Mouse (Mus musculus) liver, postnatal 0 days (tissue): ENCODE results near the gene Cyth3. TPM values are rescaled to one million over a fixed set of nuclear protein-coding genes. Genes with fewer than 3 reads are reported as not detected.

Experiments used
- ATAC-seq: fragments of 200-750 bp; cut with Nextera tagmentation; 2 replicates; pipeline ENCODE4 v1.8.0; 2017; ENCODE audit warnings: mild to moderate bottlenecking, moderate library complexity
- DNase-seq: peaks from one replicate; pipeline ENCODE4 v3.0.0-alpha.2; 2016
- H3K27ac ChIP-seq: fragments of 300-500 bp; sonication (generic); 2 replicates; pipeline ENCODE4 v1.5.1; 2014; ENCODE audit warnings: antibody characterized with exemption, moderate library complexity, mild to moderate bottlenecking, low read depth
- H3K27me3 ChIP-seq: fragments of 300-500 bp; sonication (generic); 2 replicates; pipeline ENCODE4 v1.6.1; 2014; ENCODE audit warnings: low read length, control low read depth, mixed read lengths; ENCODE audit not compliant: insufficient read depth
- H3K36me3 ChIP-seq: fragments of 300-500 bp; sonication (generic); replicated peaks from 2 replicates; pipeline ENCODE4 v1.6.1; 2014; ENCODE audit warnings: mild to moderate bottlenecking, control low read depth, low read length, moderate library complexity, mixed read lengths; ENCODE audit not compliant: insufficient read depth
- H3K4me1 ChIP-seq: fragments of 300-500 bp; sonication (generic); 2 replicates; pipeline ENCODE4 v1.6.1; 2014; ENCODE audit warnings: antibody characterized with exemption, mild to moderate bottlenecking, control low read depth; ENCODE audit not compliant: insufficient read depth
- H3K4me2 ChIP-seq: fragments of 300-500 bp; sonication (generic); 2 replicates; pipeline ENCODE4 v1.6.1; 2014; ENCODE audit warnings: low read depth, mild to moderate bottlenecking, low read length, moderate library complexity, mixed read lengths
- H3K4me3 ChIP-seq: fragments of 300-500 bp; sonication (generic); 2 replicates; pipeline ENCODE4 v1.5.1; 2014; ENCODE audit warnings: low read depth, low read length
- H3K9ac ChIP-seq: fragments of 300-500 bp; sonication (generic); replicated peaks from 2 replicates; pipeline ENCODE4 v1.6.1; 2014; ENCODE audit warnings: mild to moderate bottlenecking, moderate library complexity
- H3K9me3 ChIP-seq: fragments of 300-500 bp; sonication (generic); 2 replicates; pipeline ENCODE4 v1.6.1; 2016; ENCODE audit warnings: mild to moderate bottlenecking, control low read depth, low read length, mixed read lengths
- CTCF ChIP-seq: sonication (generic); IDR thresholded peaks from 2 replicates; pipeline ENCODE4 v1.5.1; 2016; ENCODE audit warnings: antibody characterized with exemption, low read depth
- EP300 ChIP-seq: IDR thresholded peaks from 2 replicates; pipeline ENCODE4 v1.6.1; 2016; ENCODE audit warnings: antibody characterized with exemption, low read depth, mild to moderate bottlenecking
- WGBS: fragments of 180-500 bp; shearing (Covaris S2); extraction: QIAGEN DNeasy Blood & Tissue Kit; methylation state at CpG from one replicate; pipeline ENCODE4 v1.1.7; 2014; ENCODE audit not compliant: insufficient replicate concordance; 5-methylcytosine and 5-hydroxymethylcytosine counted together
- polyA plus RNA-seq: library from polyadenylated mRNA; unstranded; fragments of >200 nt; fragmentation: Nextera tagmentation; extraction: Ambion mirVana; gene quantifications from 2 replicates; pipeline ENCODE4 v1.2.1, GENCODE M21; 2015

Gene Cyth3
- polyA plus RNA-seq, 1 experiment from 2014 or later: 15.3 TPM

DNA sequence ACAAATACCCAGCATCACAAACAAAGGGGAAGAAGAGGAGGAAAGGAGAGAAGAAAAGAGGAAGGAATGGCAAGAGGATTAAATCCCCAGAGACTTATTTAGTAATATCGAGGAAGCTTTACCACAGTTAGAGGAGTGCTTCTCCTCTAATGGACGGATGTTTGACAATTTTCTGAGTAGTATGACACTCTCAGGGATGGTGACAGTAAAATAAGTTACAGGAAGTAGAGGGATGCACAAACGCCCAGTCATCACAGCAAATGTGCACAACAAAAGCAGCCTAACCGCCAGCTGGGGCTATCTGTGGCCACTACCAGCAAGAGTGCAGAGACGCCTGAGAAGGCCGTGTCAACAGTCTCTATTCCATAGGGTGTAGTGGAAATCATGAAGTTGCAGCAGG, 57.4 kb downstream of the Cyth3 start:
- WGBS: 50% methylated on average over 6 of the region's 6 CpGs
- Histone ChIP-seq H3K4me2 (no peak overlapping the region), H3K9ac (no peak overlapping the region), H3K27ac (no peak overlapping the region), H3K27me3 (no peaks in the 10 kb centered on the region), H3K4me1 (peaks cover 26% of the 10 kb centered on the region), H3K36me3 (no peaks in the 10 kb centered on the region), H3K4me3 (no peak overlapping the region), H3K9me3 (no peaks in the 10 kb centered on the region)
- DNase-seq: no peak
- TF ChIP-seq CTCF: no peak
- TF ChIP-seq EP300: no peak
- no peak for ATAC-seq

DNA sequence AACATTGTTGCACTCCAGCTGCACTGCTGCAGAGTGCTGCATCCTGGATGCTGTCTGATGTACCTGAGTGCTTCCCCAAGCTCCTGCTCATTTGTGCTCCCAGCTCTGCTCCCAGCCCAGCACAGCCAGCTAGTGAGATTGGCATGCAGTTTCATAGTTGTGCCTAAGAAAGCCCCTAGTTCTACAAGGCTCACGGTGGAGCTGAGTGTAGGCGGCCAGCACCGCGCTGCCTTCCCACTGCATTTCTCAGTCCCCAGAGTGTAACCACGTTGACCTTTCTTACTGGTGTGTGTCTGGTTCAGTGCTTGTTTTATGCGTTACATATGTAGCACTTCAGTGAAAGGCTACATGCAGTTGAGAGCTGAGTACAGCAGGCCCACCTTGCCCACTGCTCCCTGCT, 61.4 kb downstream of the Cyth3 start:
- no peaks in the 10 kb centered on the region for H3K27me3 ChIP-seq
- no peak overlapping the region for H3K4me3 ChIP-seq
- no peak overlapping the region for H3K27ac ChIP-seq
- H3K9ac ChIP-seq: no peak overlapping the region
- no peak for ATAC-seq
- TF ChIP-seq EP300: no peak
- no peak for TF ChIP-seq CTCF
- H3K4me2 ChIP-seq: no peak overlapping the region
- no peaks in the 10 kb centered on the region for H3K9me3 ChIP-seq
- no peak for DNase-seq
- H3K36me3 ChIP-seq: peaks cover 15% of the 10 kb centered on the region
- 80% methylated on average over 6 of the region's 6 CpGs for WGBS
- H3K4me1 ChIP-seq: peaks cover 4% of the 10 kb centered on the region; the same call in 1 of the 2 replicates

DNA sequence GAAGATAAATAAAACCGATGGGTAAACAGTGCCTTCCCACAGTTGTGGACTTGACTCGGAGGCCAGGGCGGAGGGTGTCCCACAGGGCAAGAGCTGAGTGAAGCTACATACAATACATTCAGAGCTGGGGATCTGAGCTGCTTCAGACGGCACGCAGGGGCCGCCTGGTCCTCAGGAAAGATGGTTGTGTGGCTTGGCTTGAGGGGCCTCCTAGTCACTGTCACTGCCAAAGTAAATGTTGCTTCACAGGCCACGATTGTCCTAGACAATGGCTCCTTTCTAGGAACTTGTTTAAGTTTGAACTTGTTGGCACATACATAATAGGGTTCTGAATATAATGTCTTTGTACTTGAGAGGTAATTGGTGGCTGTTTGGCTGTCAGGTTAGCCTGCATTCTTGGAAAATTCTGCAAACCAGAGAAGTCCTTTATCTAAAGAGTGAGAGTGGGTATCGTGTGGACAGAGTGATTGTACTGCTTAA, 62.7 kb downstream of the Cyth3 start:
- H3K4me3 ChIP-seq: no peak overlapping the region
- no peak overlapping the region for H3K9ac ChIP-seq
- 75% methylated on average over 8 of the region's 8 CpGs for WGBS
- DNase-seq (no peak), ATAC-seq (no peak)
- H3K4me2 ChIP-seq: no peak overlapping the region
- peaks cover 18% of the 10 kb centered on the region for H3K36me3 ChIP-seq
- no peak for TF ChIP-seq CTCF
- TF ChIP-seq EP300: no peak
- H3K4me1 ChIP-seq: 0 out of 2 replicates have a peak, but pooled peaks cover 2% of the 10 kb centered on the region
- H3K9me3 ChIP-seq: no peaks in the 10 kb centered on the region
- H3K27me3 ChIP-seq: no peaks in the 10 kb centered on the region
- H3K27ac ChIP-seq: no peak overlapping the region

DNA sequence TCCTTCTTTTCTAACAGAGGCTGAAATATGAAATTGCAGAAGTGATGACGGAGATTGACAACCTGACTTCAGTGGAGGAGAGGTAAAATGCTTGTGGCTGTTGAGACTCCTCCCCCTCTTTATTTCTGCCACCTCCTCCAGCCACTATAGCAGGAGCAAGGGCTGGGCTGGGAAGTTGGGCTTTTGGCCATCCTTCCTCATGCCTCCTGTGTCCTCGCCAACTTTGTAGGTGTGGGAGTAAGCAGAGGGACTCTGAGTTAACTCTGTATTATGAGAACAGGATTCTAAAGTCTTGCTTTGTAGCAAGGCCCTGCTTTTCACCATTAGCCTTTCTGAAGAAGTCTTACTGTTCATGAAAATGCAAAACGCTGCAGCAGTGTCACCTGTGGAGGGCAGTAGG, 64.2 kb downstream of the Cyth3 start:
- no peak for DNase-seq
- no peaks in the 10 kb centered on the region for H3K27me3 ChIP-seq
- no peaks in the 10 kb centered on the region for H3K9me3 ChIP-seq
- H3K9ac ChIP-seq: no peak overlapping the region
- TF ChIP-seq CTCF (0 out of 2 replicates have a peak, but pooled peaks have one; percentile 6), EP300 (no peak)
- peaks cover 18% of the 10 kb centered on the region for H3K36me3 ChIP-seq
- no peak overlapping the region for H3K27ac ChIP-seq
- 87% methylated on average over 3 of the region's 3 CpGs for WGBS
- no peak for ATAC-seq
- H3K4me2 ChIP-seq: no peak overlapping the region
- H3K4me3 ChIP-seq: no peak overlapping the region
- no peaks in the 10 kb centered on the region for H3K4me1 ChIP-seq

DNA sequence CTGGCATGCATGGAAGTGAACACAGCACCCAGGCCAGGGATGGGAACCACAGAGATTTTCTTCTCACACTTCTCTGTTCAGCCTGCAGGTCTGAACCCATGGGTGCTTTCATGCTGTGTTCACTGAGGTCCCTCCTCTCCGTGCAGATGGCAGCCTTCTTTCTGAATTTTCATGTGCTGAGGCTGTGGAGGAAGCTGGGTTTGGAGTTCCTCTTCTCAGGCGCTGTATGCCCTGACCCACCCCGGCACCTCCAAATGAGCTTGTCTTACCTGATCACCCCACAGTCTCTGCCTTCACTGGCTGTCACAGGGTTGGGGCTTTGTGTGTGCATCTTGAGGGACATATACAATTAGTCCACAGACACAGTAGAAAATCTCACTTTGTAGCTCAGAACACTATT, 65.3 kb downstream of the Cyth3 start:
- Histone ChIP-seq H3K27ac (no peak overlapping the region), H3K4me2 (no peak overlapping the region), H3K9me3 (no peaks in the 10 kb centered on the region), H3K9ac (no peak overlapping the region), H3K27me3 (no peaks in the 10 kb centered on the region), H3K4me1 (no peaks in the 10 kb centered on the region), H3K4me3 (no peak overlapping the region), H3K36me3 (peaks cover 19% of the 10 kb centered on the region)
- no peak for TF ChIP-seq EP300
- TF ChIP-seq CTCF: no peak
- no peak for ATAC-seq
- 73% methylated on average over 3 of the region's 3 CpGs for WGBS
- no peak for DNase-seq

DNA sequence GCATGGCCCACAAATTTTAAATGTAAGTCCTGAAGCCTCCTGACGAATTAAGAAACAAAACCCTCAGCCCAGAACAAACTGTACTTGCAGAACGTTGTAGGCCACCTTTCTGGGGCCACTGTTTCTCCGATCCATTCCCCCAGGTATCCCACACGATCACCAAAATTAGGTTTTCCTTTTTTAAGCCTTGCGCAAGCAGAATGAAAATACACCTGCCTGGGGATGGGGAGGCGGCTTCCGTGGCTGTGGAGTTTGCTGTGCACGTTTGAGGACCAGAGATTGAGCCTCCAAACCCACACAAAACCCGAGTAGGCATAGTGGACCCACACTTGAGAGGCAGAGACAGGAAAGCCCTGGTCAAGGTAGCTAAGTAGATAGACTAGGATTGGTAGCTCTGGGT, 68.1 kb downstream of the Cyth3 start:
- WGBS: 83% methylated on average over 9 of the region's 9 CpGs
- DNase-seq: no peak
- Histone ChIP-seq H3K9me3 (no peaks in the 10 kb centered on the region), H3K4me1 (no peaks in the 10 kb centered on the region), H3K4me3 (no peak overlapping the region), H3K27me3 (no peaks in the 10 kb centered on the region), H3K9ac (no peak overlapping the region), H3K4me2 (no peak overlapping the region), H3K36me3 (peaks cover 41% of the 10 kb centered on the region), H3K27ac (no peak overlapping the region)
- TF ChIP-seq EP300 (no peak), CTCF (no peak)
- no peak for ATAC-seq

DNA sequence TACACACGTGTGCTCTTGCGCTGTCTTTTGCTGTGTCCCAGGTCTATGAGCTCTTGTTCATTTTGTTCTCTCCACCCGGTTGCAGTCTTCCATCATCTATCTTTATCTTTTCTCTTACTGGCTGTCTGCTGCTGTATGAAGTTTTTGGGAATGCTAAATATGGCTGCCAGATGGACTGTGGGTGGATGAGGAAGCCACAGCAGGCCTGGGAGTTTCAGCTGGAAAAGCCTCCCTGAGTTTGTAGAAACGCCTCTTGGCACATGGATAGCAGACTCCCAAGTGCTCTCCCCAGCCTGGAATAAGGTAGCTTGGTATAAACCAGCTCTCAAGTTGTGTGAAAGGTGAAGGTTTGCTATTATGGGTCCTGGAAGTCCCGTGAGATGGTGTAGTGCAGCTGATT, 68.7 kb downstream of the Cyth3 start:
- Histone ChIP-seq H3K9me3 (no peaks in the 10 kb centered on the region), H3K4me3 (no peak overlapping the region), H3K9ac (no peak overlapping the region), H3K27me3 (no peaks in the 10 kb centered on the region), H3K36me3 (peaks cover 41% of the 10 kb centered on the region), H3K27ac (no peak overlapping the region), H3K4me2 (no peak overlapping the region), H3K4me1 (no peaks in the 10 kb centered on the region)
- WGBS: 88% methylated on average over 5 of the region's 5 CpGs
- no peak for TF ChIP-seq EP300
- TF ChIP-seq CTCF: no peak
- DNase-seq (no peak), ATAC-seq (no peak)
